Mouse (Mus musculus) lung, adult 2 months (tissue): ENCODE data around the gene Snx9. TPM values are rescaled to one million over a fixed set of nuclear protein-coding genes. Genes with fewer than 3 reads are reported as not detected.

Source experiments
- DNase-seq: peaks from one replicate; pipeline ENCODE4 v3.0.0; 2022
- H3K4me1 ChIP-seq: fragments of 200-500 bp; 2 replicates; pipeline ENCODE4 v1.6.1; 2011; ENCODE audit warnings: low read length; ENCODE audit not compliant: control insufficient read depth, insufficient read depth
- H3K4me3 ChIP-seq: fragments of 200-500 bp; replicated peaks from 2 replicates; pipeline ENCODE3; 2011; ENCODE audit warnings: low read depth, mild to moderate bottlenecking, control low read depth, low read length; ENCODE audit errors: extremely low read depth
- CTCF ChIP-seq: fragments of 200-500 bp; IDR thresholded peaks from 2 replicates; pipeline ENCODE4 v1.5.1; 2011; ENCODE audit warnings: mild to moderate bottlenecking, low read length, control low read depth; ENCODE audit not compliant: insufficient read depth
- POLR2A ChIP-seq: fragments of 200-500 bp; IDR thresholded peaks from 2 replicates; pipeline ENCODE4 v1.6.1; 2011; ENCODE audit warnings: low read depth, mild to moderate bottlenecking, control low read depth, low read length, borderline replicate concordance; ENCODE audit errors: extremely low read depth
- WGBS: fragments of 180-500 bp; shearing (Covaris S2); methylation state at CpG from one replicate; pipeline ENCODE4 v1.1.7; 2018; 5-methylcytosine and 5-hydroxymethylcytosine counted together
- polyA plus RNA-seq: library from polyadenylated mRNA; depleted of rRNA; stranded (reverse); fragments of >200 nt; gene quantifications from 2 replicates; pipeline ENCODE4 v1.2.3, GENCODE M21; 2012; rRNA removed

Snx9 gene
- 26.7 and 31.4 TPM in 2 replicates for polyA plus RNA-seq

DNA sequence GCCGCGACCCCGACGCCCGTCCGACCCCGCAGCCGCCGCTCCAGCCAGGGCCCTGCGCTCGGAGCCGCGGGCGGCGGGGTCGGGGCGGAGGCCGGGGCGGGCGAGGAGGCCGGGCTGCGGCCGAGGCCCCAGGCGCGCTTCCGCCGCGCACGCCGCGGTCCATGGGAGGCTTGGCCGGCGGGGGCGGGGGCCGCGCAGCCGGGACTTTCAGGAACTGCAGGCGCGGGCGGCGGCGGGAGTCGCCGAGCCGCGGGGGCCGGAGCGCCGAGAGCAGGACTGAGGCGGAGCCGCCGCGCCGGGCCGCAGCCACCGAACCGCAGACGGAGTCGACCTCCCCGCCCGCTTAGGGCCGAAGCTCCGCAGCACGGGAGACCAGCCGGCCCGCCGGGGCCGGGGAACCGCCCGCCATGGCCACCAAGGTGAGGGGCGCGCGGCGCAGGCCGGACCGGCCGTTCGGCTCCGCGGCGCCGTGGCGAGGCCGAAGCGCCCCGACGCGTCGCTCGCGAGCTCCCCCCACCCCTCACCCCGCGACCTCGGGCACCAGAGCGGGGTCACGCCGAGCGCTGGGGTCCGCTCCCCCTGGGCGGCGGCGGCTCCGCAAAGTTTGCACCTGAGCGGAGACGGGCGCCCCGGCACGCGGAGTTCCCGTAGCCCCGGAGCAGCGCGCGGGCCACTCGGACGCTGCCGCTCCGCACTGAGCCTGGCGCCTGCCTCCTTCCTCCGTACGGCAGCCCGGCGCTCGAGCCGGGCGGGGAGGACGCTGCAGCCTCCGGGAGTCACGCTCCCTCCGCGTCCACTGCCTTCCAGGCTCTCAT is at the start of gene Snx9:
Gene Snx9, plus strand, starts transcription at position 202 of the 815 bp plus-strand sequence.
- no peaks in the 10 kb centered on the region; the same call in 1 of the 2 replicates for H3K4me1 ChIP-seq
- peak; percentile 76 for DNase-seq
- 3% methylated on average over 115 of the region's 131 CpGs for WGBS

DNA sequence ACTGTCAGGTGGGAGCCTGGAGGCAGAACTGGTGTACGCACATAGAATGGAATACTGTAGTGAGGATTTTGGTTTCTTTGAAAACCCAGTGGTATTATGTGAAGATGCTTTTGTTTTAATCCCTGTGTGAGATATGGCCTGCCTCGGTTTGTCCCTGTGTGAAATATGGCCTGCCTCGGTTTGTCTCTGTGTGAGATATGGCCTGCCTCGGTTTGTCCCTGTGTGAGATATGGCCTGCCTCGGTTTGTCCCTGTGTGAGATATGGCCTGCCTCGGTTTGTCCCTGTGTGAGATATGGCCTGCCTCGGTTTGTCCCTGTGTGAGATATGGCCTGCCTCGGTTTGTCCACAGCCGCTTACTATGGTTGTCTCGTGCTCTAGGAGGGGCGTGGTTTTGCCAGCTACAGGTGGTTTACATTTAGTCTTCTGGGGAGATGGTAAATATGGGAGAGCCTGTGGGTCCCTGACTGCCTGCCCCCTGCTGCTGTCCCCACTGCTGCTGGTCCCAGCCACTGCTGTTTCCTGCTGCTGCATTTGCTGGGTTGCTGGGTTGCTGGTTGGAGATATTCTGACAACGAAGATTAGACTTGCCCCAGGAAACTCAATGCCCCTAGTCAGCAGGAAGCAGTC is 48.9 kb upstream of the Snx9 start:
- TF ChIP-seq POLR2A, result no peak
- TF ChIP-seq CTCF, result no peak
- H3K4me1 ChIP-seq, result no peaks in the 10 kb centered on the region; the same call in 1 of the 2 replicates
- no peak overlapping the region for H3K4me3 ChIP-seq
- 87% methylated on average over 12 of the region's 12 CpGs for WGBS
- DNase-seq, result no peak

More for the DNA sequence above, at the start of gene Snx9:
- peak within 1 kb of the TSS; percentile 91 for H3K4me3 ChIP-seq
- TF ChIP-seq POLR2A (peak; percentile 23; the same call in 1 of the 2 replicates), CTCF (no peak)

DNA sequence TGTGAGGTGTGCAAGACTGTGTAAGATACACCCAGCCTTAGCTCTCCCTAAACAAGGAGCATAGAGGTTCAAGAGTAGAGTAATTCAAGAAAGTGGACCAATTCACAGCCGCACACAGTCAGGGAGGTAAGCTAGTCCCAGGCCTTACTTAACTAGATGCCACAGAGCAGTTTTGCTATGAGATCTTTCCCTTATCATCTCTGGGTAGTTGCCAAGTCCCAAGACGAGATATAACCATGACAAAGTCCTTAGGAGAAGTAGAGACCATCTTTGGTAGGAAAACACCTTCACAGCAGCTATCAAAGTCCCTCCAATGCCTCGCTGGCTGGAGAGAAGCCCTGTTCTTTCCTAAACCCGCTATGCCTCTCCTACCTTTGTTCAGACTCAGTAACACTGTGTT is 47.5 kb upstream of the Snx9 start:
- H3K4me1 ChIP-seq, result no peaks in the 10 kb centered on the region; the same call in 1 of the 2 replicates
- H3K4me3 ChIP-seq, result no peak overlapping the region
- TF ChIP-seq POLR2A (no peak), CTCF (no peak)
- no peak for DNase-seq
- 78% methylated on average over 4 of the region's 4 CpGs for WGBS

DNA sequence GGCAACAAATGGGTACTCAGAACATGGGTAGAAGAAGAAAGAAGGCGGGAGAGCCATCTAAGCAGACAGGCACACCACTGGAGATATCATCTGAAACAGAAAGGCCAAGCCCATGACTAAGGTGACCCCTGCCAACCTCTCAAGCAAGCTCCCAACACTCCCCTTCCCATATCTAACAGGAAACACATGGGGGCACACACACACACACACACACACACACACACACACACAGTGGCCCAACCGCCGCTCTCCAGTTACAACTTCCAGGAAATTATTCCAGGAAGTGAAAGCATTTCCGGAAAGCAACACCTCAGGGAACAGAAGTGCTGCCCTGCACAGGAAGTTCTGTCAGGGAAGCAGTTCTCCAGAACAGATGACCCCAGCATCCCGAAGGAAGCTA is 46.9 kb upstream of the Snx9 start:
- no peak for DNase-seq
- no peak overlapping the region for H3K4me3 ChIP-seq
- H3K4me1 ChIP-seq, result no peaks in the 10 kb centered on the region; the same call in 1 of the 2 replicates
- 45% methylated on average over 5 of the region's 5 CpGs for WGBS
- TF ChIP-seq POLR2A (no peak), CTCF (no peak)

DNA sequence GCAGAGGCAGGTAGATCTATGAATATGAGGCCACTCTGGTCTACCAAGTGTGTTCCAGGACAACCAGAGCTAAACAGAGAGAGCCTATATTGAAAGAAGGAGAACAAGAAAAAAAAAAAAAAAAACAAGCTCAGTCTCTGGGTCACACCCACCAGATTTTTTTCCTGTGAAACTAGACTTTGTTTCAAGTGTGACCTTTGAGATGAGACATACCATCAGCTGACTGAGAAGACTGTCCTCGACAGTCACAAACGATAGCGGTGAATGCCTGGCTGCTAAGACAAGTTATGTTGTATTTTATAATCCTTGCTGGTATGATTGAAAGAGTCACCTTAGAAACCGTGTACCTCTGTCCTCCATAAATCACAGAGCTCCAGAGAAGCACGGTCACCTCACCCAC is 45.8 kb upstream of the Snx9 start:
- DNase-seq, result no peak
- TF ChIP-seq POLR2A, result no peak
- TF ChIP-seq CTCF, result no peak
- WGBS, result 67% methylated on average over 5 of the region's 5 CpGs
- no peak overlapping the region for H3K4me3 ChIP-seq
- no peaks in the 10 kb centered on the region; the same call in 1 of the 2 replicates for H3K4me1 ChIP-seq

DNA sequence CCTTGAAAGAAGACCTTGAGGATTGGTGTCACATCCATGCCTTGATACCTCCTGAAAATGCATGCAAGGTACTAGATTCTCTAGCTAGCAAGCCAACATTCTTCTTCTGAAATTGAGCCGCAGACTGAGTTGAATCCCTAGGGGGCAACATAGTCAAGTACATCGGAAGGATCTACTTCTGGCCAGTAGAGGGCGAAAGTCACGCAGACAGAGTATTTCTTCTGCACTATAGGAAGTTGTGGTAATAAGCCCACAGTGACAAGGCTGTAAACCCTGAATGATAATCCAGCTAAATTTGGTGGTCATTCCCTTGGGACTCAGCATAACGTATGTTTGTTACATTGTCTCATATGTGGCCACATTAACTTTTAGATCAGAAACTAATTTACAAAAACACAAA is 45.3 kb upstream of the Snx9 start:
- peak; percentile 44 for DNase-seq
- 0% methylated on average over 5 of the region's 5 CpGs for WGBS
- Histone ChIP-seq H3K4me1 (no peaks in the 10 kb centered on the region; the same call in 1 of the 2 replicates), H3K4me3 (no peak overlapping the region)
- TF ChIP-seq POLR2A (no peak), CTCF (peak; percentile 73)

DNA sequence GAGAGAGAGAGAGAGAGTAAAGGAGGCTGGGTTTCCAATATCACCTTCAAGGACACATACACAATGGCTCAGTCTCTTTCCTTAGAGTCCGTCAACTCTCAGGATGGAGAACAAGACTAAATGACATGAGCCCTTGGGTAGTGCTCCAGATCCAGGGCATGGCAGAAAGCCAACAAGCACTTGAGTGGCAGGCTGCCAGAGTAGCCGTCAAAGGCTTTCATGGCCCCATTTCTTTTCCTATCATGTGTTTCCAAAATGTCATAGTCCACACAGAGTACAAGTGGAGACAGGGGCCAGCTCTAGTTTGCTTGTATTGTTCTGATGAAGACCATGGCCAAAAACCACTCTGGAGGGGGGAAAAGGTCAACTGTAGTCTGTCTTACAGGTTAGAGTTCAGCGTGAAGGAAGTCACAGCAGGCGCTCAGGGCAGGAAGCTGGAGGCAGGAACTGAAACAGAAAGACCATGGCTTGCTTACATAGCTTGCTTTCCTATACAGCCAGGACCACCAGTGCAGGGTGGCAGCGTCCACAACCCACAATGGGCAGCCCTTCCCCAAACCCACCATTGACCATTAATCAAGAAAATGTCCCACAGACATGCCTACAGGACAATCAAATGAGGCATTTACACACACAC is 43.9 kb upstream of the Snx9 start:
- Histone ChIP-seq H3K4me3 (no peak overlapping the region), H3K4me1 (peaks cover 6% of the 10 kb centered on the region)
- DNase-seq, result no peak
- TF ChIP-seq CTCF, result no peak
- TF ChIP-seq POLR2A, result no peak
- WGBS, result 57% methylated on average over 5 of the region's 5 CpGs

DNA sequence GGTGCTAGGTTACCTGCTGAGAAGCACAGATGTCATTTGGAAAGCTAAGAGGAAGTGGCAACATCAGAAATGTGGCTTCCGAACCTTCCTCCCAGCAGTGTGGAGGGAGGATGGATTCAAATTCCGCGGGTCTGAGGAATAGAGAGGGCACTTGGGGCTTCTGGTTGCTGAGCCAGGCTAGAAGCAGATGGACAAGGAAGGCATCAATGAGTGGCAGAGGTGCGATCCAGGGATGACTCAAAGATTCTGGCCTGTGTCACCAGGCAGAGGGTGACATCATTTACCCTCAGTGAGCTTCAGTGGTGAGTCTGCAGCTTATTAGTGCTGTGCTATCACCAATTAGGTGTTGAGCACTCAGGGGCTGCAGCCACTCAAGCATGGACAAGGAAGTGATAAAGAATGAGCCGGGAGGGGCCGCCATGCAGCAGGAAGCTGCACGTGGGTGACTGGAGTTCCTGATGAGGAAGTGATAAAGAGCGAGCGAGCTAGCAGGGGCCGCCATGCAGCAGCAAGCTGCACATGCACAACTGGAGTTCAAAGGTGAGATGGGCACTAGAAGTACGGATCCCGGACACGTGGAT is 42.8 kb upstream of the Snx9 start:
- Histone ChIP-seq H3K4me1 (peaks cover 6% of the 10 kb centered on the region), H3K4me3 (no peak overlapping the region)
- TF ChIP-seq POLR2A (no peak), CTCF (no peak)
- WGBS, result 39% methylated on average over 13 of the region's 13 CpGs
- DNase-seq, result no peak

DNA sequence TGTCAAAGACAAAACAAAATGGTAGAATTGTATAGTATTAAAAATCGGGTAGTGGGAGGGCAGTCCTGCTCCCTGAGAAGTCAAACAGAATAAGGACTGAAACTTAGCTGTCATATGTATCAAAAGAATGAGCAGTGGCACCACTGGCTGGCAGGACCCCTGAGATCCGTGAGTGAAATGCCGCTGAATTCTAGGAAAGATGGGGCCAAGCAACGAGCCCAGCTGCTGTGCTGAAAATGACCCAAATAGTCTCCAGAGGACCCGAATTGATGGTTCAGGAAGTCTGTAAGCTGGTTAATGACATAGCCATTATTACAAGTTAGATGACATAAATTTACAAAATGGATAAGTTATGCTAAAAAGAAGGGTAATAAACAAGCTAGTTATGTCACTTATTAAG is 42.2 kb upstream of the Snx9 start:
- H3K4me1 ChIP-seq, result peaks cover 6% of the 10 kb centered on the region
- WGBS, result 54% methylated on average over 5 of the region's 5 CpGs
- TF ChIP-seq POLR2A (no peak), CTCF (no peak)
- H3K4me3 ChIP-seq, result no peak overlapping the region
- DNase-seq, result no peak
